Mouse (Mus musculus): ENCODE results near the gene Llgl1. TPM values are rescaled to one million over a fixed set of nuclear protein-coding genes. Genes with fewer than 3 reads are reported as not detected.

Llgl1 gene
- polyA plus RNA-seq, 1 experiment: 7.6 TPM

DNA sequence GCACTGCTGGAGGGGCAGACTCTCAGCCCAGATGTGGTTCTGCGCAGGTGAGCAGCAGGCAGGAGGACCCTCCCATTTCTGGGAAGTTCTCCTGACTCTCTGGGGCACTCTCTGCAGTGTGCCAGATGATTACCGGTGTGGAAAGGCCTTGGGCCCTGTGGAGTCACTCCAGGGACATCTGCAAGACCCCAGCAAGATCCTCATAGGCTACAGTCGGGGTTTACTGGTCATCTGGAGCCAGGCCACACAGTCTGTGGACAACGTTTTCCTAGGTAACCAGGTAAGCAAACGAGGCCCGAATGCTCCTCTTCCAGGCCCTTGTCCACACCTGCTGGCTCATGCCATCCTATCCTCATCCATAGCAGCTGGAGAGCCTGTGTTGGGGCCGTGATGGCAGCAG is 6.6 kb downstream of the Llgl1 start:
- peaks cover 46% of the 10 kb centered on the region for H3K4me1 ChIP-seq
- peaks cover 15% of the 10 kb centered on the region for H3K27me3 ChIP-seq (replicated peaks)
- no peak for TF ChIP-seq GATA1 (IDR thresholded peaks at IDR 0.05; ENCODE audit: borderline replicate concordance, low read length)
- TF ChIP-seq FLI1 (IDR thresholded peaks at IDR 0.05; ENCODE audit: low read length): no peak
- H3K9me3 ChIP-seq: no peaks in the 10 kb centered on the region
- H3K36me3 ChIP-seq (replicated peaks; ENCODE audit: low read length): peaks cover 71% of the 10 kb centered on the region
- no peak overlapping the region for H3K4me3 ChIP-seq (replicated peaks)

DNA sequence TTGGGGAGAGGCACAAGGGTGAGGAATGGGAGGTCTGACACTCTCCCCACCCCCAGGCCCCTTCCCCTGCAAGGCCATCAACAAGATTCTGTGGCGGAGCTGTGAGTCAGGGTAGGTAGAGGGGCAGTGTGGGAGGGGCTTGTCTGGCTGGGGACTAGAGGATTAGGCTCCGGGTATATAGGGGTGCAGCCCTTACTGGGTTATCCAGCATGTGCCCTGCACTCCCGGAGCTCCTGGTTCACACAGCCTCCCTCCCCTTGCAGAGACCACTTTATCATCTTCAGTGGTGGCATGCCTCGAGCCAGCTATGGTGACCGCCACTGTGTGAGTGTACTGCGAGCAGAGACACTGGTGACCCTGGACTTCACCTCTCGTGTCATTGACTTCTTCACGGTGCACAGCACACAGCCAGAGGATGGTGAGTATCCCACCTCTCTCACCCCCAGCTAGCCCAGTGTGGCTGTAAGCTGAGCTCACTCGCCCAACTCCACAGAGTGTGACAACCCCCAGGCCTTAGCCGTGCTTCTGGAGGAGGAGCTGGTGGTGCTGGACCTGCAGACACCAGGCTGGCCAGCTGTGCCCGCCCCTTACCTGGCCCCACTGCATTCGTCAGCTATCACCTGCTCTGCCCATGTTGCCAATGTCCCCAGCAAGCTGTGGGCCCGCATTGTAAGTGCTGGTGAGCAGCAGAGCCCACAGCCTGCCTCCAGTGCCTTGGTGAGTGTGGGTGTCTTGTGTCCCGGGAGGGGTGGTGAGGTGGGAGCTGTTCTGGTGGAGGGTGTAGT is 7.4 kb downstream of the Llgl1 start:
- Histone ChIP-seq H3K4me3 (replicated peaks) (no peak overlapping the region), H3K9me3 (no peaks in the 10 kb centered on the region), H3K4me1 (peaks cover 38% of the 10 kb centered on the region), H3K27me3 (replicated peaks) (peaks cover 11% of the 10 kb centered on the region), H3K36me3 (replicated peaks; ENCODE audit: low read length) (peaks cover 79% of the 10 kb centered on the region)
- TF ChIP-seq FLI1 (IDR thresholded peaks at IDR 0.05; ENCODE audit: low read length): no peak
- TF ChIP-seq GATA1 (IDR thresholded peaks at IDR 0.05; ENCODE audit: borderline replicate concordance, low read length): no peak

GRCm38 (mm10) chr11:60707672-60708071 is 8.1 kb downstream of the Llgl1 start:
- peaks cover 30% of the 10 kb centered on the region for H3K4me1 ChIP-seq
- H3K4me3 ChIP-seq (replicated peaks): no peak overlapping the region
- H3K27me3 ChIP-seq (replicated peaks): peaks cover 7% of the 10 kb centered on the region
- TF ChIP-seq FLI1 (IDR thresholded peaks at IDR 0.05; ENCODE audit: low read length): no peak
- no peak for TF ChIP-seq GATA1 (IDR thresholded peaks at IDR 0.05; ENCODE audit: borderline replicate concordance, low read length)
- H3K9me3 ChIP-seq: no peaks in the 10 kb centered on the region
- peaks cover 87% of the 10 kb centered on the region for H3K36me3 ChIP-seq (replicated peaks; ENCODE audit: low read length)

GRCm38 (mm10) chr11:60708631-60709030 is 9.1 kb downstream of the Llgl1 start:
- TF ChIP-seq FLI1 (IDR thresholded peaks at IDR 0.05; ENCODE audit: low read length) (no peak), GATA1 (IDR thresholded peaks at IDR 0.05; ENCODE audit: borderline replicate concordance, low read length) (no peak)
- Histone ChIP-seq H3K4me3 (replicated peaks) (no peak overlapping the region), H3K36me3 (replicated peaks; ENCODE audit: low read length) (peaks cover 96% of the 10 kb centered on the region), H3K27me3 (replicated peaks) (peaks cover 5% of the 10 kb centered on the region), H3K4me1 (peaks cover 21% of the 10 kb centered on the region), H3K9me3 (no peaks in the 10 kb centered on the region)

GRCm38 (mm10) chr11:60709481-60710465 is 10.2 kb downstream of the Llgl1 start:
- Histone ChIP-seq H3K4me1 (peaks cover 13% of the 10 kb centered on the region; the same call in 1 of the 2 replicates), H3K27me3 (replicated peaks) (no peaks in the 10 kb centered on the region), H3K4me3 (replicated peaks) (peak overlapping the region; percentile 59), H3K36me3 (replicated peaks; ENCODE audit: low read length) (peaks cover 98% of the 10 kb centered on the region), H3K9me3 (no peaks in the 10 kb centered on the region)
- TF ChIP-seq GATA1 (IDR thresholded peaks at IDR 0.05; ENCODE audit: borderline replicate concordance, low read length): no peak
- TF ChIP-seq FLI1 (IDR thresholded peaks at IDR 0.05; ENCODE audit: low read length): no peak

- Histone ChIP-seq H3K4me3 (replicated peaks) (no peak overlapping the region), H3K4me1 (peaks cover 13% of the 10 kb centered on the region; the same call in 1 of the 2 replicates), H3K27me3 (replicated peaks) (no peaks in the 10 kb centered on the region), H3K36me3 (replicated peaks; ENCODE audit: low read length) (peaks cover 100% of the 10 kb centered on the region), H3K9me3 (no peaks in the 10 kb centered on the region)
- TF ChIP-seq GATA1 (IDR thresholded peaks at IDR 0.05; ENCODE audit: borderline replicate concordance, low read length) (no peak), FLI1 (IDR thresholded peaks at IDR 0.05; ENCODE audit: low read length) (no peak)
These were observed 11.7 kb downstream of the Llgl1 start for GRCm38 (mm10) chr11:60711218-60711617.

DNA sequence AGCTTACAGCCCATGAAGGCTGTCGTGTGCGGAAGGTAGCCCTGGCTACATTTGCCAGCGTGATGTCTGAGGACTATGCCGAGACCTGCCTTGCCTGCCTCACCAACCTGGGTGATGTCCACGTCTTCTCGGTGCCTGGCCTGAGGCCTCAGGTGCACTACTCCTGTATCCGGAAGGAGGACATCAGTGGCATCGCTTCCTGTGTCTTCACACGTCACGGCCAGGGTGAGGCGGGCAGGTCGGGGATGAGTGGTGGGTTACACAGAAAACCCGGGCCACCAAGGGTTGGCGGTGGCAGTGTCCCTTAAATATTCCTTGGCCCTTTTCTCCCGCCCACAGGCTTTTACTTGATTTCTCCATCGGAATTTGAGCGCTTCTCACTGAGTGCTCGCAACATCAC is 12.5 kb downstream of the Llgl1 start:
- H3K36me3 ChIP-seq (replicated peaks; ENCODE audit: low read length): peaks cover 100% of the 10 kb centered on the region
- no peaks in the 10 kb centered on the region for H3K27me3 ChIP-seq (replicated peaks)
- no peak overlapping the region for H3K4me3 ChIP-seq (replicated peaks)
- H3K4me1 ChIP-seq: peaks cover 10% of the 10 kb centered on the region; the same call in 1 of the 2 replicates
- H3K9me3 ChIP-seq: no peaks in the 10 kb centered on the region
- TF ChIP-seq GATA1 (IDR thresholded peaks at IDR 0.05; ENCODE audit: borderline replicate concordance, low read length) (no peak), FLI1 (IDR thresholded peaks at IDR 0.05; ENCODE audit: low read length) (no peak)

GRCm38 (mm10) chr11:60712639-60713255 is 13.2 kb downstream of the Llgl1 start:
- TF ChIP-seq GATA1 (IDR thresholded peaks at IDR 0.05; ENCODE audit: borderline replicate concordance, low read length) (no peak), FLI1 (IDR thresholded peaks at IDR 0.05; ENCODE audit: low read length) (no peak)
- no peak overlapping the region for H3K4me3 ChIP-seq (replicated peaks)
- H3K9me3 ChIP-seq: no peaks in the 10 kb centered on the region
- peaks cover 100% of the 10 kb centered on the region for H3K36me3 ChIP-seq (replicated peaks; ENCODE audit: low read length)
- H3K4me1 ChIP-seq: peaks cover 4% of the 10 kb centered on the region; the same call in 1 of the 2 replicates
- no peaks in the 10 kb centered on the region for H3K27me3 ChIP-seq (replicated peaks)

- no peaks in the 10 kb centered on the region for H3K27me3 ChIP-seq (replicated peaks)
- no peaks in the 10 kb centered on the region for H3K4me1 ChIP-seq
- H3K9me3 ChIP-seq: no peaks in the 10 kb centered on the region
- H3K36me3 ChIP-seq (replicated peaks; ENCODE audit: low read length): peaks cover 99% of the 10 kb centered on the region
- TF ChIP-seq FLI1 (IDR thresholded peaks at IDR 0.05; ENCODE audit: low read length) (no peak), GATA1 (IDR thresholded peaks at IDR 0.05; ENCODE audit: borderline replicate concordance, low read length) (no peak)
- no peak overlapping the region for H3K4me3 ChIP-seq (replicated peaks)
These were observed 16.3 kb downstream of the Llgl1 start for GRCm38 (mm10) chr11:60715833-60716232.

Data from megakaryocyte, embryonic 14.5 days (primary cell).